Mouse (Mus musculus) brain, adult 10 weeks (tissue): Measurements from ENCODE around the gene Olfr231. TPM values are rescaled to one million over a fixed set of nuclear protein-coding genes. Genes with fewer than 3 reads are reported as not detected.

ENCODE experiments used
- polyA plus RNA-seq: library from polyadenylated mRNA; stranded (reverse); fragments of 350-450 nt; fragmentation: Illumina TruSeq; extraction: RNeasy Lipid Tissue Mini Kit (QIAGEN cat#74804); gene quantifications from one replicate; pipeline ENCODE4 v1.2.3, GENCODE M21; 2015; ENCODE audit warnings: low read depth, low replicate concordance

The Olfr231 gene
- polyA plus RNA-seq: not detected

GRCm38 (mm10) chr1:174121062-174121461 lies at the start of gene Olfr231:
TSS of gene Olfr231 (minus strand) at chr1:174121162.

GRCm38 (mm10) chr1:174155333-174155732 lies 34.4 kb upstream of the Olfr231 start, which contains the start of gene Olfr420:
TSS of gene Olfr420 (plus strand) at chr1:174155633.

GRCm38 (mm10) chr1:174131217-174131616 lies 10.3 kb upstream of the Olfr231 start, which contains the start of gene Olfr424:
TSS of gene Olfr424 (plus strand) at chr1:174131517.

GRCm38 (mm10) chr1:174096591-174096990 lies 24.4 kb downstream of the Olfr231 start, which contains the start of gene Olfr427:
TSS of gene Olfr427 (plus strand) at chr1:174096891.

GRCm38 (mm10) chr1:174084031-174084430 lies 36.9 kb downstream of the Olfr231 start, which contains the start of gene Olfr429:
TSS of gene Olfr429 (plus strand) at chr1:174084331.

GRCm38 (mm10) chr1:174066305-174066704 lies 54.7 kb downstream of the Olfr231 start, which contains the start of gene Olfr430:
TSS of gene Olfr430 (plus strand) at chr1:174066605.

Other genes with a start within 250 kb of the Olfr231 start
- gene Ifi211, start 208.1 kb downstream of the Olfr231 start, polyA plus RNA-seq: not detected
- gene Mndal, start 178.7 kb downstream of the Olfr231 start, polyA plus RNA-seq: 3.9 TPM
- gene Ifi203, start 178.5 kb downstream of the Olfr231 start, polyA plus RNA-seq: 2.4 TPM
- gene Ifi202b, start 138.4 kb downstream of the Olfr231 start, polyA plus RNA-seq: not detected
- gene Ifi205, start 89.4 kb downstream of the Olfr231 start, polyA plus RNA-seq: not detected
- not detected for gene Olfr433, start 80.5 kb downstream of the Olfr231 start, polyA plus RNA-seq
- gene Olfr432, start 72.0 kb downstream of the Olfr231 start, polyA plus RNA-seq: not detected
- gene Olfr430, start 54.6 kb downstream of the Olfr231 start, polyA plus RNA-seq: not detected
- gene Olfr429, start 36.8 kb downstream of the Olfr231 start, polyA plus RNA-seq: not detected
- gene Olfr427, start 24.3 kb downstream of the Olfr231 start, polyA plus RNA-seq: not detected
- gene Olfr424, start 10.4 kb upstream of the Olfr231 start, polyA plus RNA-seq: not detected
- gene Olfr420, start 34.5 kb upstream of the Olfr231 start, polyA plus RNA-seq: not detected
- gene Spta1, start 51.6 kb upstream of the Olfr231 start, polyA plus RNA-seq: not detected
- not detected for gene Olfr419, start 130.9 kb upstream of the Olfr231 start, polyA plus RNA-seq
- gene Mptx1, start 209.4 kb upstream of the Olfr231 start, polyA plus RNA-seq: not detected
- gene Olfr417, start 244.0 kb upstream of the Olfr231 start, polyA plus RNA-seq: not detected